Mouse (Mus musculus) E14TG2a.4 (cell line): ENCODE measurements around the gene Xpo1.
A peak's percentile ranks its signal among the peaks of the same experiment; 100 is the strongest.

Experiments used
- H3K27me3 ChIP-seq: 2 replicates; pipeline ENCODE4 v1.6.1; 2014; ENCODE audit warnings: low read length, control low read depth; ENCODE audit not compliant: insufficient read depth
- H3K36me3 ChIP-seq: 2 replicates; pipeline ENCODE4 v1.6.1; 2014; ENCODE audit warnings: low read length, control low read depth; ENCODE audit not compliant: insufficient read depth
- H3K4me1 ChIP-seq: replicated peaks from 2 replicates; pipeline ENCODE4 v1.6.1; 2014; ENCODE audit warnings: low read depth, low read length, control low read depth
- H3K4me3 ChIP-seq: replicated peaks from 2 replicates; pipeline ENCODE4 v1.5.1; 2014; ENCODE audit warnings: mild to moderate bottlenecking, low read length
- H3K9me3 ChIP-seq: 2 replicates; pipeline ENCODE4 v1.6.1; 2014; ENCODE audit warnings: low read length, control low read depth
- CTCF ChIP-seq: conservative IDR thresholded peaks from 2 replicates; pipeline ENCODE4 v1.5.1; 2014; ENCODE audit warnings: low read length
- NANOG ChIP-seq: IDR thresholded peaks from 2 replicates; pipeline ENCODE4 v1.6.1; 2014; ENCODE audit warnings: borderline replicate concordance, low read length, mixed read lengths
- POU5F1 ChIP-seq: IDR thresholded peaks from 2 replicates; pipeline ENCODE4 v1.6.1; 2014; ENCODE audit warnings: low read length, borderline replicate concordance

The Xpo1 gene

GRCm38 (mm10) chr11:23306764-23307565, 51.1 kb downstream of the Xpo1 start, which contains the start of gene Usp34:
Gene Usp34, plus strand, starts transcription at chr11:23306895.
- no peak for TF ChIP-seq CTCF
- TF ChIP-seq POU5F1: no peak
- no peak for TF ChIP-seq NANOG
- no peaks in the 10 kb centered on the region for H3K9me3 ChIP-seq
- peaks cover 6% of the 10 kb centered on the region for H3K36me3 ChIP-seq
- no peaks in the 10 kb centered on the region for H3K27me3 ChIP-seq
- peak within 1 kb of the TSS; percentile 92 for H3K4me3 ChIP-seq
- peaks cover 37% of the 10 kb centered on the region for H3K4me1 ChIP-seq

- no peaks in the 10 kb centered on the region for H3K9me3 ChIP-seq
- peaks cover 12% of the 10 kb centered on the region for H3K36me3 ChIP-seq
- TF ChIP-seq NANOG (no peak), POU5F1 (no peak), CTCF (no peak)
- peaks cover 40% of the 10 kb centered on the region for H3K4me1 ChIP-seq
- no peaks in the 10 kb centered on the region for H3K27me3 ChIP-seq
- peak overlapping the region; percentile 88 for H3K4me3 ChIP-seq
Observed at GRCm38 (mm10) chr11:23307566-23307920, 51.7 kb downstream of the Xpo1 start.

- H3K4me1 ChIP-seq: peaks cover 65% of the 10 kb centered on the region
- no peaks in the 10 kb centered on the region for H3K27me3 ChIP-seq
- no peaks in the 10 kb centered on the region for H3K9me3 ChIP-seq
- H3K4me3 ChIP-seq: no peak overlapping the region
- H3K36me3 ChIP-seq: peaks cover 19% of the 10 kb centered on the region
- TF ChIP-seq CTCF (no peak), POU5F1 (no peak), NANOG (no peak)
Observed at GRCm38 (mm10) chr11:23313496-23313895, 57.7 kb downstream of the Xpo1 start.

GRCm38 (mm10) chr11:23329413-23329812, 73.6 kb downstream of the Xpo1 start:
- no peaks in the 10 kb centered on the region for H3K27me3 ChIP-seq
- no peak overlapping the region for H3K4me3 ChIP-seq
- H3K36me3 ChIP-seq: peaks cover 29% of the 10 kb centered on the region
- no peaks in the 10 kb centered on the region for H3K9me3 ChIP-seq
- 0 out of 2 replicates have a peak, but pooled peaks cover 3% of the 10 kb centered on the region for H3K4me1 ChIP-seq
- TF ChIP-seq NANOG (no peak), CTCF (no peak), POU5F1 (no peak)

GRCm38 (mm10) chr11:23332136-23332535, 76.3 kb downstream of the Xpo1 start:
- Histone ChIP-seq H3K9me3 (no peaks in the 10 kb centered on the region), H3K36me3 (peaks cover 45% of the 10 kb centered on the region), H3K4me1 (peaks cover 7% of the 10 kb centered on the region), H3K27me3 (no peaks in the 10 kb centered on the region), H3K4me3 (no peak overlapping the region)
- 0 out of 2 replicates have a peak, but pooled peaks have one; percentile 4 for TF ChIP-seq CTCF
- TF ChIP-seq POU5F1: no peak

GRCm38 (mm10) chr11:23335160-23335559, 79.3 kb downstream of the Xpo1 start:
- peaks cover 58% of the 10 kb centered on the region for H3K36me3 ChIP-seq
- H3K4me3 ChIP-seq: no peak overlapping the region
- H3K9me3 ChIP-seq: no peaks in the 10 kb centered on the region
- peaks cover 5% of the 10 kb centered on the region for H3K4me1 ChIP-seq
- TF ChIP-seq NANOG: no peak
- no peak for TF ChIP-seq CTCF
- TF ChIP-seq POU5F1: no peak
- no peaks in the 10 kb centered on the region for H3K27me3 ChIP-seq
